Mouse (Mus musculus): ENCODE data around the gene Lrriq1.

GRCm38 (mm10) chr10:103235707-103236459 lies at the start of gene Lrriq1:
- TF ChIP-seq POLR2A (IDR thresholded peaks at IDR 0.05; ENCODE audit: borderline replicate concordance, extremely low read depth, insufficient read depth, insufficient read length, poor library complexity, severe bottlenecking): no peak
- TF ChIP-seq CTCF (IDR thresholded peaks at IDR 0.05; ENCODE audit: borderline replicate concordance, extremely low read depth, insufficient read depth, insufficient read length): no peak
